Mouse (Mus musculus): ENCODE measurements at regions not wholly inside any gene's neighbourhood (a gene's known extent, or its start where the extent isn't known, plus 50 kb on each side); places are given as distances from the start of the nearest gene placed in this dataset.
"Not testable (repeated sequence)": the region's sequence is repeated elsewhere in the genome, so short reads cannot be mapped to it uniquely, and the experiment has no call there.

DNA sequence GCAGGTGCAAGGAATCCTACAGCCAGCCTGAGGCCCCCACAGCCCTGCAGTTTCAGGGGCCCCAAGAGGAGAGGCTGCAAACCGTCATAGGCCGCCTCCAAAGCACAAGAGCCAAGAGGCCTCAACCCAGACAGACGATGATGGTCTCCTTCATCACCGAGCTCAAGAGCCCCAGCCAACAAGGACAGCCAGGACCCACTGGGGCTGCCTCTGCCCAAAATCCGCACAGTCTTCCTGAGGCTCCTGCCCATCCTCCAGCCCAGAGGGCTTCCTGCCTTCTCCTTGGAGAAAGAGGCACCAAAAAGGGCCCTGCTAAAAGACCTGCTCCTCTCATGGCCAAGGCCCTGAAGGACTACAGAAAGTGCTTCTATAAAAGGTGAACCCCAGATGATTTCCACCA lies 112.3 kb downstream of the Nus1 start:
- DNase-seq: not testable (repeated sequence)

DNA sequence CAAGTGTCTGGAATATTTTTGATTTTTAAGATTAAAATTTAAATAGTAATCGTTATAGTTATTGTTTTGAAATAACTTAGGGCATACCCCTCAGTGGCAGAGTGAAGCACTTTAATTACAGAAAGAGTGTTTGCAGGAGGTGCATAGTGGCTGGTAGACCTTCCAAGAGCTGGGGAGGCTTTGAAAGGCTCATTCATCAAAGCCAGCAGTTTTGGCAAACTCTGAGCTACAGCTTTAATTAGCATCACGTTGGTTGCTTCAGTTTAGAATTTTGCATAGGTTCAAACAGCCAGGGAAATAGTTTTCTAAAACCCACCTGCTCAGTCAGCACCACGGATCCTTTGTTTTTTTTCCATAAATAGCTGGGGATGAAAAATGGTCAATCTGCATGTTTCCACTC lies 113.5 kb downstream of the Nus1 start:
- DNase-seq: no peak

DNA sequence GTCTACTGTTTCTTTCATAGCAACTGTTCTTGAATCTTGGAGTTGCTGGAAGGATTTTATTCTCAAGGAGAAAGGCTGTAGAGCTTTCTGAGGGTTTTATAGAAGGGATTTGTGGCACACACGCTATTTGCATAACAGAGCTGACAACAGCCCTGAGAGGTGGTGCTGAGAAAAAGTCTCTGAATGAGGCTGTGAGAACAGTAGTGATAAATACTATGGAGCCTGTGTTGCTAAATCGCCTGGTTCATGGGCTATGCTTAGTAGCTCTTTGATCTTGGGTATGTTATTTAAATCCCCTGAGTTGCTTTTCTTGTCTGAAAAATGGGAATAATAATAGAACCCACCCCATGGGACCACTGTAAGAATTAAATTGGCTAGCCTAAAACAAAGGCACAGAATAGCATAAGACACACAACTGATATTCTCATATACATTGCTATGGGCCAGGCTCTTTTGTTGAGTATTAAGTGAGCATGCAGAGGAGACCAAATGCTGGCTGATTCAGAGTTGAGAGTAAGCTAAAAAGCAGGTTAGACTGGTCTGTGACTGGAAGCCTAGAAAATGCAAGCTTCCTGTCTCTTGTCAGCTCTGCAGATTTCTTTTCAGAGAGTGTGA lies 116.0 kb downstream of the Nus1 start:
- no peak for DNase-seq

DNA sequence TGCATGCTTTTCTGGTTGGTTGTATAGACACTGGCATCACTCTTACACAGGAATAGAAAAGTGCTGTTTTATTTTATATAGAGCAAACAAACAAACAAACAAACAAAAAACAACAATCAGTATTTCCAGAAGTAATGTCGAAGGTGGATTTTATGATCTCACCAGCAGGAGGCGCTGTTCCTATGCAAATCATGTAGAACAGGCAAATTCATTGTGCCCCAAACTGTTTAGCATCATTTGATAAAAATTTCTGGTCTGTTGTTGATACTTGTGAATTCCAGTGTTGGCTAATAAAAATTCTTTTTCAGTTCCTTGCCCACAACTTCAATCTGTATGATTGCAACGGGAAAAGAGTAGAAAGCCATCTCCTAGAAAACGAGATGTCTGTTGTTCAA lies 116.5 kb downstream of the Nus1 start:
- peak; percentile 10 for DNase-seq

DNA sequence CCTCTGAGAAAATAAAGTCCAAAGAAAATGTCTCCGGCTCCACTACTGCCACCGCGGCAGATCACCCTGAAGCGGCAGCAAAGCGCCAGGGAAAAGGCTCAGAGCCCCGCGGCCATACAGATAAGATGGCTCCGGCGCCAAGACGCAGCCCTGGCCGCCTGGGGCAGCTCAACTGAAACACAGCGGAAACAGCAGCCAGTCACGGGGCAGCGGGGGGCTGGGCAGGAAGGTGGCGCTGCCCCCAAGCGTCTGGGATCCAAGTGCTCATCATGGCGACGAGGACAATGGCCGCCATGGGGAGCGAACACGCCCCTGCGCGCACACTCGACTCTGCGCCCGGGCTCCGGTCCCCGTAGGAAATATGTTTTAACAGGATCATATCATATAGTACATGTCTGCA lies 128.2 kb downstream of the Nus1 start:
- DNase-seq: no peak

DNA sequence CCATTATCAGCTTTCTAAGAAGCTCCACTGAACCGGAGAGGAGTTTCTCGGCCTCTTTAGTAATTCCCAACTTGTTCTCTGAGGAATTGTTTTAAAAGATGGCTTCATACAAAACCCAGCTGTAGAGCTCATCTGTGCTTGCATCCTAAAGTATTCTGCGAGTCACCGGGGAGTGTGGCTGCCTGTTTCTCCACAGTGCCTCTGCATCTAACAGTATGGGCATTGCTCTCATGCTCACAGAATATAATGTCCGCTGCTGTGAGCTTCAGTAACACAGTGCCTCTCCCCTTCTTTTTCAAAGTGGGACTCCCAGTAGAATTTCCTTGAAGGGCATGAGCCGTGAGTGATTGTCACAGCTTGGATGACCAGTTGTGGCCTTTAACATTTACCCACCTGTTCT lies 113.0 kb upstream of the Slc35f1 start:
- DNase-seq: no peak

DNA sequence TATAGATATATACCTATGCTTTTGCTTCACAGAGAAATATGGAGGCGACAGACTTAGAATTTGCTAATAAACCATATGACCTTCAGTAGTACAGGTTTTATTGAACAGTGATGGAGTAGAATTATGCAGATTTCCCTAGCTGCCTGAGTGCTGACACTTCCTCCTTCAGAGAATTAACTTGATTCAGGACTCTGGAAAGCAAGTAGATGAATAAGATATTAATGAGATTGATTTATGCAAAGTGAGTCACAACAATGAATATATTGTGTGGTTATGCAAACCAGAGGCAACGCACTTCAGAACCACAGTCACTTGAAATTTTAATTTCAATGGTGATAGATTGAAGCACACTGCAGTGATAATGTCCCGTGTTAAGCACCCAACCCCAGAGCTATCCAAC lies 112.5 kb upstream of the Slc35f1 start:
- DNase-seq: no peak

DNA sequence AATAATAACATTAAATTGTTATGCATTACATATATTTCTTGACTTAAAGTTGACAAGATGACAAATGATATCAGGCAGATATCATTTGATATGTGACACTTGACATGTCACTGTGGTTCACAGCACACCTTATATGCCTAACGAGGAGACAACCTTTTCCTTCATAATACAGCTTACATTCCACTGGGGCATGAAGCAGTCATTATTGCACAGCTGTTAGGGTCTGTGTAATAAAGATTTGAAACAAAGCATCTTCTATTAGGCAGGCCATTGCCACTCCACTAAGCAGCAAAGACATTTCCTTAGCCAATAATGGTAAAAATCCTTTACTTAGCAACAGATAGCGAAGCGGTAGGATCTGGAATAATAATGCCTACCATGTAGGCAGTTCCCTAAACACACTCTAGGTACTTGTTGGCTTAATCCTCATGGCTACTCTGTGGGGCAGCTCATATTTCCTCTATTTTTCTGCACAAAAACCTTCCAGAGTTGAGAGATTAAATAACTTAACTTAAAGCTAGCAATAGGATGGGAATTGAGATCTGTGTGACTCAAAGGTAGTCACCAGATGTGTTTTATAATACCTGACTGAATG lies 112.0 kb upstream of the Slc35f1 start:
- no peak for DNase-seq

DNA sequence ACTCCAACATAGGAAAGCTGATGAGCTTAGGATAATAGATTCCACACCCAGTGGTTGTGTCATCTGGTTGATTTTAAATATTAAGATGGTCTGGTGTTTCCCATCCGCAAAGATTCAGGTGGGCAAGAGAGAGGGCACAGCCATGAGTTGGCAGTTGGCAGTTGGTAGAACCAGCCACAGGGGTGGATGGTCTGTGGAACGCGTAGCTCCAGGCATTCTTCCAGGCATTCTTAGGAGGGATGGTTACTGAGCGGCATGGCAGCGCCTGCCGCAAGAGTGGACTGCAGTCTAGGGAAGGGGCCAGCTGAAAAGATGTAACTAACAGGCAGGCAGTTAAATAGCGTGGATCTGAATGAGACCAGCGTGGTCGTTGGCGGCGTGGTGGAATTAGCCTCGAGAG lies 96.6 kb upstream of the Slc35f1 start:
- DNase-seq: no peak
